Mouse (Mus musculus): ENCODE measurements around the gene Cbfa2t2. TPM values are rescaled to one million over a fixed set of nuclear protein-coding genes. Genes with fewer than 3 reads are reported as not detected.

Cbfa2t2 gene
- polyA plus RNA-seq, 1 experiment from 2014 or later, result 10.3 TPM

- 0 out of 2 replicates have a peak overlapping the region, but pooled peaks have one; percentile 23 for H3K9ac ChIP-seq (ENCODE audit: low read length)
- no peak; the same call in 1 of the 2 replicates for TF ChIP-seq CTCF (IDR thresholded peaks at IDR 0.05; ENCODE audit: low read depth)
- TF ChIP-seq EP300 (optimal IDR thresholded peaks at IDR 0.05), result no peak
- DNase-seq (ENCODE audit: low spot score), result peak; percentile 36
- no peak for ATAC-seq (ENCODE audit: low FRiP score, low TSS enrichment)
- H3K4me2 ChIP-seq (replicated peaks; ENCODE audit: low read depth), result peak overlapping the region; percentile 47
- no peaks in the 10 kb centered on the region for H3K36me3 ChIP-seq (ENCODE audit: control insufficient read depth, insufficient read depth, low read length)
- WGBS, result 41% methylated on average over 21 of the region's 21 CpGs
- H3K27ac ChIP-seq (replicated peaks), result no peak overlapping the region
- H3K27me3 ChIP-seq (ENCODE audit: control insufficient read depth, insufficient read depth, low read length), result no peaks in the 10 kb centered on the region
- H3K4me1 ChIP-seq (replicated peaks; ENCODE audit: control insufficient read depth, insufficient read depth), result peaks cover 10% of the 10 kb centered on the region; the same call in 1 of the 2 replicates
- peak overlapping the region; percentile 12; the same call in 1 of the 2 replicates for H3K4me3 ChIP-seq (ENCODE audit: low read depth, low read length)
- no peaks in the 10 kb centered on the region for H3K9me3 ChIP-seq (ENCODE audit: control insufficient read depth, low read length)
Measured at GRCm38 (mm10) chr2:154551927-154552326, 115.6 kb downstream of the Cbfa2t2 start.

GRCm38 (mm10) chr2:154552424-154552907, 116.2 kb downstream of the Cbfa2t2 start:
- H3K9ac ChIP-seq (ENCODE audit: low read length), result 0 out of 2 replicates have a peak overlapping the region, but pooled peaks have one; percentile 23

GRCm38 (mm10) chr2:154555235-154555634, 119.0 kb downstream of the Cbfa2t2 start:
- no peaks in the 10 kb centered on the region for H3K9me3 ChIP-seq (ENCODE audit: control insufficient read depth, low read length)
- H3K4me1 ChIP-seq (replicated peaks; ENCODE audit: control insufficient read depth, insufficient read depth), result peaks cover 5% of the 10 kb centered on the region; the same call in 1 of the 2 replicates
- H3K27me3 ChIP-seq (ENCODE audit: control insufficient read depth, insufficient read depth, low read length), result no peaks in the 10 kb centered on the region
- DNase-seq (ENCODE audit: low spot score) (no peak), ATAC-seq (ENCODE audit: low FRiP score, low TSS enrichment) (no peak)
- no peaks in the 10 kb centered on the region for H3K36me3 ChIP-seq (ENCODE audit: control insufficient read depth, insufficient read depth, low read length)
- H3K27ac ChIP-seq (replicated peaks), result no peak overlapping the region
- WGBS, result 89% methylated on average over 6 of the region's 6 CpGs
- H3K9ac ChIP-seq (ENCODE audit: low read length), result no peak overlapping the region
- TF ChIP-seq EP300 (optimal IDR thresholded peaks at IDR 0.05) (no peak), CTCF (IDR thresholded peaks at IDR 0.05; ENCODE audit: low read depth) (no peak)
- H3K4me2 ChIP-seq (replicated peaks; ENCODE audit: low read depth), result no peak overlapping the region
- H3K4me3 ChIP-seq (ENCODE audit: low read depth, low read length), result no peak overlapping the region

More at GRCm38 (mm10) chr2:154552424-154552907, 116.2 kb downstream of the Cbfa2t2 start:
- peak overlapping the region; percentile 47 for H3K4me2 ChIP-seq (replicated peaks; ENCODE audit: low read depth)
- no peak overlapping the region for H3K27ac ChIP-seq (replicated peaks)
- peak overlapping the region; percentile 12; the same call in 1 of the 2 replicates for H3K4me3 ChIP-seq (ENCODE audit: low read depth, low read length)
- 27% methylated on average over 27 of the region's 27 CpGs for WGBS
- no peaks in the 10 kb centered on the region for H3K36me3 ChIP-seq (ENCODE audit: control insufficient read depth, insufficient read depth, low read length)
- ATAC-seq (ENCODE audit: low FRiP score, low TSS enrichment) (peak; percentile 54), DNase-seq (ENCODE audit: low spot score) (peak; percentile 73)
- no peaks in the 10 kb centered on the region for H3K27me3 ChIP-seq (ENCODE audit: control insufficient read depth, insufficient read depth, low read length)
- peak; percentile 70 for TF ChIP-seq CTCF (IDR thresholded peaks at IDR 0.05; ENCODE audit: low read depth)
- no peak for TF ChIP-seq EP300 (optimal IDR thresholded peaks at IDR 0.05)
- H3K4me1 ChIP-seq (replicated peaks; ENCODE audit: control insufficient read depth, insufficient read depth), result peaks cover 10% of the 10 kb centered on the region; the same call in 1 of the 2 replicates
- H3K9me3 ChIP-seq (ENCODE audit: control insufficient read depth, low read length), result no peaks in the 10 kb centered on the region

GRCm38 (mm10) chr2:154557184-154557832, 121.0 kb downstream of the Cbfa2t2 start:
- peak; percentile 36 for DNase-seq (ENCODE audit: low spot score)
- Histone ChIP-seq H3K4me2 (replicated peaks; ENCODE audit: low read depth) (no peak overlapping the region), H3K9ac (ENCODE audit: low read length) (no peak overlapping the region), H3K27me3 (ENCODE audit: control insufficient read depth, insufficient read depth, low read length) (no peaks in the 10 kb centered on the region), H3K9me3 (ENCODE audit: control insufficient read depth, low read length) (no peaks in the 10 kb centered on the region), H3K27ac (replicated peaks) (no peak overlapping the region), H3K4me1 (replicated peaks; ENCODE audit: control insufficient read depth, insufficient read depth) (peaks cover 2% of the 10 kb centered on the region; the same call in 1 of the 2 replicates), H3K4me3 (ENCODE audit: low read depth, low read length) (no peak overlapping the region), H3K36me3 (ENCODE audit: control insufficient read depth, insufficient read depth, low read length) (peaks cover 6% of the 10 kb centered on the region; the same call in 1 of the 2 replicates)
- 32% methylated on average over 5 of the region's 5 CpGs for WGBS
- TF ChIP-seq EP300 (optimal IDR thresholded peaks at IDR 0.05) (no peak), CTCF (IDR thresholded peaks at IDR 0.05; ENCODE audit: low read depth) (no peak)
- ATAC-seq (ENCODE audit: low FRiP score, low TSS enrichment), result no peak

- H3K27ac ChIP-seq (replicated peaks), result no peak within 1 kb of the TSS
- DNase-seq (ENCODE audit: low spot score), result peak; percentile 56
- no peak for TF ChIP-seq CTCF (IDR thresholded peaks at IDR 0.05; ENCODE audit: low read depth)
- no peak for TF ChIP-seq EP300 (optimal IDR thresholded peaks at IDR 0.05)
- peak within 1 kb of the TSS; percentile 52 for H3K4me2 ChIP-seq (replicated peaks; ENCODE audit: low read depth)
- H3K9me3 ChIP-seq (ENCODE audit: control insufficient read depth, low read length), result no peaks in the 10 kb centered on the region
- WGBS, result 13% methylated on average over 26 of the region's 34 CpGs
- H3K4me1 ChIP-seq (replicated peaks; ENCODE audit: control insufficient read depth, insufficient read depth), result no peaks in the 10 kb centered on the region
- no peaks in the 10 kb centered on the region for H3K27me3 ChIP-seq (ENCODE audit: control insufficient read depth, insufficient read depth, low read length)
- 0 out of 2 replicates have a peak, but pooled peaks have one; percentile 41 for ATAC-seq (ENCODE audit: low FRiP score, low TSS enrichment)
- peak within 1 kb of the TSS; percentile 18 for H3K4me3 ChIP-seq (ENCODE audit: low read depth, low read length)
- peaks cover 6% of the 10 kb centered on the region; the same call in 1 of the 2 replicates for H3K36me3 ChIP-seq (ENCODE audit: control insufficient read depth, insufficient read depth, low read length)
- H3K9ac ChIP-seq (ENCODE audit: low read length), result peak within 1 kb of the TSS; percentile 38; the same call in 1 of the 2 replicates
Measured at GRCm38 (mm10) chr2:154558264-154559039, 122.2 kb downstream of the Cbfa2t2 start, which contains the start of gene Necab3. Necab3 (minus strand) TSS chr2:154558890.

Data from stomach, postnatal 0 days (tissue).